Mouse (Mus musculus) E14TG2a.4 (cell line): Measurements from ENCODE around the gene Gdap1l1.

Experiments
- CTCF ChIP-seq: conservative IDR thresholded peaks from 2 replicates; pipeline ENCODE4 v1.5.1; 2014; ENCODE audit warnings: low read length
- POU5F1 ChIP-seq: IDR thresholded peaks from 2 replicates; pipeline ENCODE4 v1.6.1; 2014; ENCODE audit warnings: low read length, borderline replicate concordance

GRCm38 (mm10) chr2:163493031-163493430 is 54.8 kb downstream of the Gdap1l1 start:
- TF ChIP-seq CTCF (no peak), POU5F1 (no peak)
